Mouse (Mus musculus) midbrain, embryonic 13.5 days (tissue): ENCODE data around the gene Rad1. TPM values are rescaled to one million over a fixed set of nuclear protein-coding genes. Genes with fewer than 3 reads are reported as not detected.

Source experiments
- ATAC-seq: fragments of 200-750 bp; cut with Nextera tagmentation; 2 replicates; pipeline ENCODE4 v1.8.0; 2017; ENCODE audit warnings: mild to moderate bottlenecking, moderate TSS enrichment, moderate library complexity
- H3K27ac ChIP-seq: fragments of 300-500 bp; sonication (generic); 2 replicates; pipeline ENCODE4 v1.5.1; 2015; ENCODE audit warnings: inconsistent platforms, mild to moderate bottlenecking, moderate library complexity
- H3K27me3 ChIP-seq: fragments of 300-500 bp; sonication (generic); 2 replicates; pipeline ENCODE4 v1.6.1; 2015; ENCODE audit warnings: mild to moderate bottlenecking, inconsistent platforms
- H3K36me3 ChIP-seq: fragments of 300-500 bp; sonication (generic); 2 replicates; pipeline ENCODE4 v1.6.1; 2015; ENCODE audit warnings: mild to moderate bottlenecking, inconsistent platforms
- H3K4me1 ChIP-seq: fragments of 300-500 bp; sonication (generic); replicated peaks from 2 replicates; pipeline ENCODE4 v1.6.1; 2015; ENCODE audit warnings: inconsistent platforms
- H3K4me2 ChIP-seq: fragments of 300-500 bp; sonication (generic); replicated peaks from 2 replicates; pipeline ENCODE4 v1.6.1; 2015; ENCODE audit warnings: moderate library complexity, mild to moderate bottlenecking, inconsistent platforms
- H3K4me3 ChIP-seq: fragments of 300-500 bp; sonication (generic); replicated peaks from 2 replicates; pipeline ENCODE4 v1.5.1; 2015; ENCODE audit warnings: mild to moderate bottlenecking, inconsistent platforms
- H3K9ac ChIP-seq: fragments of 300-500 bp; sonication (generic); replicated peaks from 2 replicates; pipeline ENCODE4 v1.6.1; 2015; ENCODE audit warnings: mild to moderate bottlenecking, inconsistent platforms
- H3K9me3 ChIP-seq: fragments of 300-500 bp; sonication (generic); 2 replicates; pipeline ENCODE4 v1.6.1; 2016; ENCODE audit warnings: mild to moderate bottlenecking, inconsistent platforms
- whole genome bisulfite sequencing: fragments of 180-500 bp; shearing (Covaris S2); methylation state at CpG from one replicate; pipeline ENCODE4 v1.1.7; 2015; 5-methylcytosine and 5-hydroxymethylcytosine counted together
- polyA plus RNA-seq: library from polyadenylated mRNA; unstranded; fragments of >200 nt; fragmentation: Nextera tagmentation; extraction: Ambion mirVana; gene quantifications from 2 replicates; pipeline ENCODE4 v1.2.1, GENCODE M21; 2015

Gene Rad1
- polyA plus RNA-seq, result 31.9 and 33.9 TPM in 2 replicates

GRCm38 (mm10) chr15:10485484-10486364 lies at the start of gene Rad1, which contains the start of gene Brix1:
TSS of gene Rad1 (plus strand) at chr15:10486018.
TSS of gene Brix1 (minus strand) at chr15:10485947.
- Histone ChIP-seq H3K27me3 (no peaks in the 10 kb centered on the region), H3K27ac (peak within 1 kb of the TSS; percentile 80), H3K9me3 (no peaks in the 10 kb centered on the region), H3K9ac (peak within 1 kb of the TSS; percentile 82), H3K4me2 (peak within 1 kb of the TSS; percentile 72), H3K36me3 (peaks cover 34% of the 10 kb centered on the region), H3K4me1 (peaks cover 24% of the 10 kb centered on the region), H3K4me3 (peak within 1 kb of the TSS; percentile 83)
- ATAC-seq, result peak; percentile 100
- WGBS, result under 1% methylated on average over 58 of the region's 58 CpGs

- 89% methylated on average over 1 of the region's 1 CpGs for WGBS
- no peak for ATAC-seq
Measured at GRCm38 (mm10) chr15:10436893-10437292, 48.9 kb upstream of the Rad1 start.

GRCm38 (mm10) chr15:10439963-10440362 lies 45.9 kb upstream of the Rad1 start:
- Histone ChIP-seq H3K27ac (no peak overlapping the region), H3K36me3 (peaks cover 19% of the 10 kb centered on the region), H3K9me3 (no peaks in the 10 kb centered on the region), H3K4me2 (no peak overlapping the region), H3K9ac (no peak overlapping the region), H3K4me3 (no peak overlapping the region), H3K4me1 (no peaks in the 10 kb centered on the region), H3K27me3 (no peaks in the 10 kb centered on the region)
- 81% methylated on average over 6 of the region's 6 CpGs for WGBS
- ATAC-seq, result no peak

More at GRCm38 (mm10) chr15:10436893-10437292, 48.9 kb upstream of the Rad1 start:
- H3K27ac ChIP-seq, result no peak overlapping the region
- no peaks in the 10 kb centered on the region for H3K27me3 ChIP-seq
- no peak overlapping the region for H3K4me2 ChIP-seq
- H3K9me3 ChIP-seq, result no peaks in the 10 kb centered on the region
- no peak overlapping the region for H3K4me3 ChIP-seq
- no peaks in the 10 kb centered on the region for H3K4me1 ChIP-seq
- H3K9ac ChIP-seq, result no peak overlapping the region
- H3K36me3 ChIP-seq, result peaks cover 12% of the 10 kb centered on the region

GRCm38 (mm10) chr15:10441493-10441892 lies 44.3 kb upstream of the Rad1 start:
- H3K9ac ChIP-seq, result no peak overlapping the region
- WGBS, result 91% methylated on average over 9 of the region's 9 CpGs
- H3K36me3 ChIP-seq, result peaks cover 29% of the 10 kb centered on the region
- H3K27ac ChIP-seq, result no peak overlapping the region
- H3K9me3 ChIP-seq, result no peaks in the 10 kb centered on the region
- H3K4me1 ChIP-seq, result no peaks in the 10 kb centered on the region
- no peak overlapping the region for H3K4me3 ChIP-seq
- H3K27me3 ChIP-seq, result no peaks in the 10 kb centered on the region
- H3K4me2 ChIP-seq, result no peak overlapping the region
- ATAC-seq, result no peak

GRCm38 (mm10) chr15:10442275-10442674 lies 43.5 kb upstream of the Rad1 start:
- H3K4me2 ChIP-seq, result no peak overlapping the region
- no peaks in the 10 kb centered on the region for H3K4me1 ChIP-seq
- H3K36me3 ChIP-seq, result peaks cover 32% of the 10 kb centered on the region
- no peaks in the 10 kb centered on the region for H3K9me3 ChIP-seq
- ATAC-seq, result no peak
- WGBS, result 62% methylated on average over 1 of the region's 1 CpGs
- no peak overlapping the region for H3K9ac ChIP-seq
- no peak overlapping the region for H3K27ac ChIP-seq
- no peaks in the 10 kb centered on the region for H3K27me3 ChIP-seq
- no peak overlapping the region for H3K4me3 ChIP-seq

GRCm38 (mm10) chr15:10447102-10447501 lies 38.7 kb upstream of the Rad1 start:
- 74% methylated on average over 3 of the region's 3 CpGs for WGBS
- no peaks in the 10 kb centered on the region for H3K4me1 ChIP-seq
- no peak for ATAC-seq
- H3K27me3 ChIP-seq, result no peaks in the 10 kb centered on the region
- H3K9me3 ChIP-seq, result no peaks in the 10 kb centered on the region
- H3K36me3 ChIP-seq, result peaks cover 51% of the 10 kb centered on the region
- H3K27ac ChIP-seq, result no peak overlapping the region
- no peak overlapping the region for H3K9ac ChIP-seq
- H3K4me3 ChIP-seq, result no peak overlapping the region
- no peak overlapping the region for H3K4me2 ChIP-seq

- Histone ChIP-seq H3K27me3 (no peaks in the 10 kb centered on the region), H3K9me3 (no peaks in the 10 kb centered on the region), H3K4me3 (no peak overlapping the region), H3K4me2 (no peak overlapping the region), H3K9ac (no peak overlapping the region), H3K4me1 (no peaks in the 10 kb centered on the region), H3K27ac (no peak overlapping the region), H3K36me3 (peaks cover 54% of the 10 kb centered on the region)
- no peak for ATAC-seq
- WGBS, result 93% methylated on average over 12 of the region's 12 CpGs
Measured at GRCm38 (mm10) chr15:10460986-10461385, 24.8 kb upstream of the Rad1 start.

- Histone ChIP-seq H3K4me2 (no peak overlapping the region), H3K4me1 (peaks cover 7% of the 10 kb centered on the region), H3K9ac (no peak overlapping the region), H3K9me3 (no peaks in the 10 kb centered on the region), H3K27ac (no peak overlapping the region), H3K27me3 (no peaks in the 10 kb centered on the region), H3K4me3 (no peak overlapping the region), H3K36me3 (peaks cover 36% of the 10 kb centered on the region)
- WGBS, result 87% methylated on average over 5 of the region's 5 CpGs
- no peak for ATAC-seq
Measured at GRCm38 (mm10) chr15:10463555-10463954, 22.3 kb upstream of the Rad1 start.

- peaks cover 27% of the 10 kb centered on the region for H3K36me3 ChIP-seq
- H3K27ac ChIP-seq, result no peak overlapping the region
- H3K9ac ChIP-seq, result no peak overlapping the region
- peaks cover 18% of the 10 kb centered on the region for H3K4me1 ChIP-seq
- no peak for ATAC-seq
- H3K4me2 ChIP-seq, result no peak overlapping the region
- WGBS, result 93% methylated on average over 3 of the region's 3 CpGs
- no peaks in the 10 kb centered on the region for H3K9me3 ChIP-seq
- no peaks in the 10 kb centered on the region for H3K27me3 ChIP-seq
- no peak overlapping the region for H3K4me3 ChIP-seq
Measured at GRCm38 (mm10) chr15:10464678-10465077, 21.1 kb upstream of the Rad1 start.

- H3K9ac ChIP-seq, result no peak overlapping the region
- no peaks in the 10 kb centered on the region for H3K36me3 ChIP-seq
- peak overlapping the region; percentile 86 for H3K4me2 ChIP-seq
- no peak for ATAC-seq
- WGBS, result 82% methylated on average over 3 of the region's 3 CpGs
- H3K4me3 ChIP-seq, result peak overlapping the region; percentile 69; the same call in 1 of the 2 replicates
- H3K27ac ChIP-seq, result no peak overlapping the region
- H3K9me3 ChIP-seq, result no peaks in the 10 kb centered on the region
- peaks cover 22% of the 10 kb centered on the region for H3K4me1 ChIP-seq
- H3K27me3 ChIP-seq, result no peaks in the 10 kb centered on the region
Measured at GRCm38 (mm10) chr15:10468761-10469160, 17.1 kb upstream of the Rad1 start.

- WGBS, result under 1% methylated on average over 35 of the region's 40 CpGs
- H3K4me2 ChIP-seq, result peak overlapping the region; percentile 86
- H3K9ac ChIP-seq, result peak overlapping the region; percentile 81
- peak; percentile 28 for ATAC-seq
- H3K27ac ChIP-seq, result peak overlapping the region; percentile 86
- H3K36me3 ChIP-seq, result no peaks in the 10 kb centered on the region
- no peaks in the 10 kb centered on the region for H3K9me3 ChIP-seq
- H3K4me3 ChIP-seq, result peak overlapping the region; percentile 69
- no peaks in the 10 kb centered on the region for H3K27me3 ChIP-seq
- H3K4me1 ChIP-seq, result peaks cover 22% of the 10 kb centered on the region
Measured at GRCm38 (mm10) chr15:10469641-10470150, 16.1 kb upstream of the Rad1 start.

- ATAC-seq, result peak; percentile 96
- WGBS, result under 1% methylated on average over 62 of the region's 87 CpGs
- Histone ChIP-seq H3K9ac (peak within 1 kb of the TSS; percentile 81), H3K4me1 (peaks cover 22% of the 10 kb centered on the region), H3K4me3 (peak within 1 kb of the TSS; percentile 69), H3K4me2 (peak within 1 kb of the TSS; percentile 86), H3K36me3 (peaks cover 3% of the 10 kb centered on the region), H3K27ac (peak within 1 kb of the TSS; percentile 86), H3K9me3 (no peaks in the 10 kb centered on the region), H3K27me3 (no peaks in the 10 kb centered on the region)
Measured at GRCm38 (mm10) chr15:10470151-10470831, 15.5 kb upstream of the Rad1 start, which contains the start of gene Dnajc21. TSS of gene Dnajc21 (minus strand) at chr15:10470516.
